Mouse (Mus musculus): ENCODE results near the gene Epo.

- no peak for TF ChIP-seq POLR2A (IDR thresholded peaks at IDR 0.05; ENCODE audit: low read depth, low read length)
- no peak for TF ChIP-seq CTCF (IDR thresholded peaks at IDR 0.05; ENCODE audit: extremely low read depth, insufficient read depth, insufficient read length, insufficient replicate concordance)
Measured at GRCm38 (mm10) chr5:137532808-137533116, 280 bp downstream of the Epo start.

Data from spleen, adult 2 months (tissue).